Mouse (Mus musculus): Measurements from ENCODE around the gene Fcho1. TPM values are rescaled to one million over a fixed set of nuclear protein-coding genes. Genes with fewer than 3 reads are reported as not detected.
"Not testable (repeated sequence)": the region's sequence is repeated elsewhere in the genome, so short reads cannot be mapped to it uniquely, and the experiment has no call there.

Gene Fcho1
- polyA plus RNA-seq, 1 experiment: 23.3 TPM

DNA sequence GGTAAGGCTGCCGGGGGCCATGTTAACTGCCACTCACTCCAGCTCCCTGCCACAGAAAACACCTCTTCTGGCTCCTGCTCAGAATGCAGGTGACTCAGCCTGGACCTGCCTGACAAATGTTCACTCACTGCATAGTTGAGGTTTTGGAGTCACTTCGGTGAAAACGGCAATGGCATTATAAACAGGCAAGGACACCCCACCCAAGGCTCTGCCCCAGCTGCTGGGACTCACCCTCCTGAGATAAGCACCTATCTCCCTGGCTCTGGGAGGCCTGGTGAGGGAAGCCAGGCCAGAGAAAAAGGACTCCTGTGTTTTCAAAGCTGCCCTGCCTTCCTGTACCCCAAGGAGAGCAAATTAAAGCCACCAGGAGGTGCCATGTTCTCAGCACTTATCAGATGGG is 22.6 kb downstream of the Fcho1 start:
- Histone ChIP-seq H3K4me3 (replicated peaks; ENCODE audit: extremely low read depth, low read depth, low read length) (no peak overlapping the region), H3K4me1 (ENCODE audit: control insufficient read depth, insufficient read depth, low read length) (no peaks in the 10 kb centered on the region; the same call in 1 of the 2 replicates)
- WGBS: 71% methylated on average over 3 of the region's 3 CpGs
- TF ChIP-seq POLR2A (IDR thresholded peaks at IDR 0.05; ENCODE audit: borderline replicate concordance, extremely low read depth, low read depth, low read length) (no peak), CTCF (IDR thresholded peaks at IDR 0.05; ENCODE audit: insufficient read depth, low read length) (no peak)
- DNase-seq: no peak

DNA sequence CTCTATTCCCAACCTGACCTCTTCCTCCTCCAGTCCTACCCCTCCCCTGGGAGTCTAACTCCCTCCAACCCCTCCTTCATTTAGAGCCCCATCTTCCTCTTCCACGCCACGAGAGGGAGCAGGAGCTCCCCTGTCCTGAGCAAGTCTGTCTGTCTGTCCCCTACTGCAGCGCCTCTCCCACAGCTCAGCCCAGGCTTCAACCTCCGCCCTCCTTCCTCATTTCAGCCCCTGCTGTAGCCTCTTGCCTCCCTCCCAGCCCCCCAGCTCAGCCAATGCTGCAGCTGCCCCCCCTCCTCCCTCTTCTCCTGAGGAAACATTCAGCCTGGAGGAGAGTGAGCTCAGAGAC is 23.5 kb downstream of the Fcho1 start:
- 22% methylated on average over 4 of the region's 4 CpGs for WGBS
- TF ChIP-seq CTCF (IDR thresholded peaks at IDR 0.05; ENCODE audit: insufficient read depth, low read length) (peak; percentile 22; the same call in 1 of the 2 replicates), POLR2A (IDR thresholded peaks at IDR 0.05; ENCODE audit: borderline replicate concordance, extremely low read depth, low read depth, low read length) (no peak)
- Histone ChIP-seq H3K4me1 (ENCODE audit: control insufficient read depth, insufficient read depth, low read length) (no peaks in the 10 kb centered on the region; the same call in 1 of the 2 replicates), H3K4me3 (replicated peaks; ENCODE audit: extremely low read depth, low read depth, low read length) (no peak overlapping the region)
- no peak for DNase-seq

DNA sequence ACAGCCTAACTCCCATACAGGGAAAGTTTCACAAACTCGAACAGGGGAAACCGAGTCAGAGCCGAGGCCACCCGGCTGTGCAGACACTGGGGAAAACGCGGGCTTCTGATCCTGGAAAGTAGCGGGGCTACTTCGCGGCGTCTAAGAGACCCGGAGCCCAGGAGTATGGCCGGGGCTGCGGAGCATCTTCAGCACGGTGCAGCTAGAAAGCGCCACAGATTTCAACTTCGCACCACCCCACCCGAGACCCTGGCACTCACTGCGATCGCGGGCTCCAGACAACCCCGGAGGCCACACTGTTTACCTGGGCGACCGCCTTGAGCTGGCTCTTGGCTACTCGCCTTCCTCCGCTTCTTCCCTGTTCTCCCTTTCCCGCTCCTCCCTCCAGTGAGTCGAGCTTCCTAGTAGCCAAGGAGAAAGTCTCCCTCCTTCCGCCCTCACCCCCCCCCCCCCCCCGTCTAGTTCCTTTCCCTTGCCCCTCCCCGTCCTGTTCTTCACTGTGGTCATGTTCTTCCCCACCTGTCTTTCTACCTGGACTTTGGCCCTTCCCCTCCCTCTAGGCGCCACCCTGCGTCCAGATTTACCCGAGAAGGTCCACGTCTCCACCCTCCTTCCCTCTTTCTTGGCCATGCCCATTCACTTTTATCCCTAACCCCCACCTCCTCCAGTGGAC is 24.0 kb downstream of the Fcho1 start, which contains the start of gene B3gnt3:
Gene B3gnt3, minus strand, starts transcription at position 376 of the 673 bp plus-strand sequence.
- 9% methylated on average over 31 of the region's 34 CpGs for WGBS
- DNase-seq: no peak
- TF ChIP-seq POLR2A (IDR thresholded peaks at IDR 0.05; ENCODE audit: borderline replicate concordance, extremely low read depth, low read depth, low read length) (peak; percentile 20; the same call in 1 of the 2 replicates), CTCF (IDR thresholded peaks at IDR 0.05; ENCODE audit: insufficient read depth, low read length) (no peak)
- Histone ChIP-seq H3K4me3 (replicated peaks; ENCODE audit: extremely low read depth, low read depth, low read length) (peak within 1 kb of the TSS; percentile 53), H3K4me1 (ENCODE audit: control insufficient read depth, insufficient read depth, low read length) (no peaks in the 10 kb centered on the region; the same call in 1 of the 2 replicates)

DNA sequence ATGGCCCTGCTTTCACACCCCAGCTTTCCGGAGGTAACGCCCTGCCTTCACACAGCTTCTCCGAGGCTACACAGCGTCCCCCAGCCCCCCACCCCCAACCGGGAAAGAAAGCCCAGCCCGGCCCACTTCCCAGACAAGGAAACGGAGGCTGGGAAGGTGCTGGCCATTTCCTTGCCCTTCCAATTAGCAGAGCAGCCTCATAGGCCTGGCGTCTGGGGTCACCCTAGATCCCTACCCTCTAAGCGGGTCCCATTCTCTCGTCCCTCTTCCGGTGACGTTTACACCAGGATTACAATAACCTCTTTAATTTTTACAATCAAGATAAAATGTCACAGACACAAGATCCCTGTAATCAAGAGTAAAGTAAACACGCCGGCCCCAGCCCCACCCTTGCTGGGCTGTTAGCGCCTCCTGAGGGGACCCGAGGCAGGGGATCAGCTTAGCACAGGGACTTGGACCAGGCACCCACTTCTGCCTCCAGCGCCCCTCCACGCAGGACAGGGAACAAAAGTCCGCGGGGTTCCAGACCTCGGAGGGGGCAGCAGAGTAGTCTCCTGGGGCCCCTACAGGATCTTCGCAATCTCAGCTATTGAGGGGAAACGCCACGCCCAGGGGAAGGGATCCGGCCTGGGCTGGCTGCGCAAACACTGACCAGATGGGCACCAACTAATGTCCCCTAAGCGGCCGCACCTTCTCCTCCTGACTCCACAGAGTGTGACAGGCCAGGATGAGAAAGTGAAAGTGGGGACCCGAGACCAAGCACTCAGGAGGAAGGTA is 24.8 kb downstream of the Fcho1 start:
- DNase-seq: peak; percentile 33
- Histone ChIP-seq H3K4me1 (ENCODE audit: control insufficient read depth, insufficient read depth, low read length) (no peaks in the 10 kb centered on the region; the same call in 1 of the 2 replicates), H3K4me3 (replicated peaks; ENCODE audit: extremely low read depth, low read depth, low read length) (peak overlapping the region; percentile 53)
- TF ChIP-seq CTCF (IDR thresholded peaks at IDR 0.05; ENCODE audit: insufficient read depth, low read length) (no peak), POLR2A (IDR thresholded peaks at IDR 0.05; ENCODE audit: borderline replicate concordance, extremely low read depth, low read depth, low read length) (no peak)
- WGBS: 8% methylated on average over 29 of the region's 29 CpGs

DNA sequence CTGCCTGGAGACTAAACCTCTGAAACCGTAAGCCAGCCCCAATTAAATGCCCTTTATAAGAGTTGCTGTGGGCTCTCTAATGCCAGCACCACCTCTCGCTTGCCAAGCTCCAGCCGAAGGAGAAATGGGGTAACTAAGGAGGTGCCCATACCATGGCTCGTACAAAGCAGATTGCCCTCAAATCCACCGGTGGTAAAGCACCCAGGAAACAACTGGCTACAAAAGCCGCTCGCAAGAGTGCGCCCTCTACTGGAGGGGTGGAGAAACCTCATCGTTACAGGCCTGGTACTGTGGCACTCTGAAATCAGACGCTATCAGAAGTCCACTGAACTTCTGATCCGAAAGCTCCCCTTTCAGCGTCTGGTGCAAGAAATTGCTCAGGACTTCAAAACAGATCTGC is 30.1 kb downstream of the Fcho1 start:
- H3K4me1 ChIP-seq (ENCODE audit: control insufficient read depth, insufficient read depth, low read length); H3K4me3 ChIP-seq (replicated peaks; ENCODE audit: extremely low read depth, low read depth, low read length); DNase-seq: not testable (repeated sequence)
- 72% methylated on average over 12 of the region's 12 CpGs for WGBS
- 0 out of 2 replicates have a peak, but pooled peaks have one; percentile 7 for TF ChIP-seq CTCF (IDR thresholded peaks at IDR 0.05; ENCODE audit: insufficient read depth, low read length)

DNA sequence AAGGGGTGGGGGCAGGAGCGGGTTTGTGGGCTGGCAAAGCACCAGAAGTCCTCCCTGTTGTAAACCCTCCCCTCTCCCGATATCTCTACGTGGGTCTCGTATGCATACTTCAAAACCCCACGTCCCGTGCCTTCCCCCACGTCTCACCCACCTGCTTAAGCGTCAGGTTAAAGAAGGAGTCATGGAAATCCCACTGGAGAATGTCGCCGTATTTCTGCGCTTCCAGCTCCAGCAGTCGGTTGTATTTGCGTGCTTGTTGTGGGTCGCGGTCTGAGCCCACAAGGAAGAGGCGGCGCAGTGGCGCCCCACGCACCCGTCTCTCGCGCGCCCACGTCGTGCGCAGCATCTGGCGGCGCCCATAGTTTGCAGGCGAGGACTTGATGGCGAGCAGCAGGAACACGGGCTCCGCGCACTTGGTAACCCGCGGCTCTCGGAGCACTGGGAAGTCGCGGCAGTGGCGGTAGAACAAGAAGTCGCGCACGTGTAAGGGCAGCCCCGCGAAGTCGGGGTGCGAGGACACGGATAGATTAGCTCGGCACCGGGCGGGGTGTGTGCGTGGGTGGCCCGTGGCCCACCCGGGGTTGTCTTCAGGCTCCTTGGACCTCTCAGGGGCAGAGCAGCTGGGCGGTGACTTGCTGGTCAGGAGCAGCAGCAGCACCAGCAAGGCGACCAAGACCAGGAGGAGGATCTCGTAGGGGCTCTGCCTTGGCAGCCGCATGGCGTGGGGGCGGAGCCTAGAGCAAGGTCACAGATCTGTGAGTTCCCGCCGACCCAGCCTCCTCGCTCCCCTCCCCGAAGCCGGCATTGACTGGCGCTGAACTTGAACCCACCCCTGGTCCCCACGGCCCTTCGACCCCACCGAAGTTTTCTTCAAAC is 32.1 kb downstream of the Fcho1 start:
- H3K4me3 ChIP-seq (replicated peaks; ENCODE audit: extremely low read depth, low read depth, low read length): no peak overlapping the region
- no peak for DNase-seq
- TF ChIP-seq POLR2A (IDR thresholded peaks at IDR 0.05; ENCODE audit: borderline replicate concordance, extremely low read depth, low read depth, low read length): no peak
- WGBS: 25% methylated on average over 68 of the region's 68 CpGs
- no peaks in the 10 kb centered on the region for H3K4me1 ChIP-seq (ENCODE audit: control insufficient read depth, insufficient read depth, low read length)

DNA sequence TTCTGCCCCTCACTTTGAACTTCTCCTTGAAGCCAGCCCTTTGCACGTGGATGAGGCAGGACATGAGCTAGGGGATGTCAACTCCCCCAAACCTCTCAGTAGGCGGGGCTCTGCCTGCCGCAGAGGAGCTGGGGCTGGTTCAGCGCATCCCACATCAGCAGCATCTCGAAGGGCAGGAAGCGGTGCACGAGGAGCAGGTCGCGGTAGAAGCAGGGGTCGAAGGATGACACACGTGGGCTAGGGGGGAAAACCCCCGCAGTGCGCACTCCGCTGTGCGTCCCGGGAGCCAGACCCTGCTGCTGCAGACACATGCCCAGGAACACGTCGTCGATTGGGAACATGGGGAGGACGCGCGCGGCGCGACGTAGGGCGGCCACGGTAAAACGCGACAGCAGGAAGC is 33.0 kb downstream of the Fcho1 start:
- no peak for TF ChIP-seq CTCF (IDR thresholded peaks at IDR 0.05; ENCODE audit: insufficient read depth, low read length)
- TF ChIP-seq POLR2A (IDR thresholded peaks at IDR 0.05; ENCODE audit: borderline replicate concordance, extremely low read depth, low read depth, low read length): no peak
- no peaks in the 10 kb centered on the region for H3K4me1 ChIP-seq (ENCODE audit: control insufficient read depth, insufficient read depth, low read length)
- WGBS: 21% methylated on average over 30 of the region's 30 CpGs
- no peak for DNase-seq
- no peak overlapping the region for H3K4me3 ChIP-seq (replicated peaks; ENCODE audit: extremely low read depth, low read depth, low read length)

DNA sequence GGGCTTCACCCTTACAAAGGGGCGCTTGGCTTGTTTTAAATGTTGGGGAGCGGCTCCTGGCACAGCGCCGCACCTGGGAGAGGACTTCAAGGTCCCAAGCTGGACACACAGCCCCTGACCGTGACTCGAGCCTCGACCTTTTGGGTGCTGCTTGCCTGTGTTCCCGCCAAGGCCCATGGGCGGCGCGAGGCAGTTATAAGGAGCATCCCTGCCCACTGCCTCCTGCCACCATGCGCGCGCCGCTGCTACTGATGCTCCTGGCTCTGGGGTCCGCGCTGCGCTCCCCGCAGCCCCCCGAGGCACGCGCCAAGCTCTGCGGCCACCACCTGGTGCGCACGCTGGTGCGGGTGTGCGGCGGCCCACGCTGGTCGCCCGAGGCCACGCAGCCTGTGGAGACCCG is 36.5 kb downstream of the Fcho1 start, which contains the start of gene Insl3:
Gene Insl3, plus strand, starts transcription at position 187 of the 400 bp plus-strand sequence.
- 32% methylated on average over 33 of the region's 33 CpGs for WGBS
- TF ChIP-seq CTCF (IDR thresholded peaks at IDR 0.05; ENCODE audit: insufficient read depth, low read length) (no peak), POLR2A (IDR thresholded peaks at IDR 0.05; ENCODE audit: borderline replicate concordance, extremely low read depth, low read depth, low read length) (no peak)
- H3K4me3 ChIP-seq (replicated peaks; ENCODE audit: extremely low read depth, low read depth, low read length): no peak within 1 kb of the TSS
- peaks cover 3% of the 10 kb centered on the region for H3K4me1 ChIP-seq (ENCODE audit: control insufficient read depth, insufficient read depth, low read length)
- no peak for DNase-seq

DNA sequence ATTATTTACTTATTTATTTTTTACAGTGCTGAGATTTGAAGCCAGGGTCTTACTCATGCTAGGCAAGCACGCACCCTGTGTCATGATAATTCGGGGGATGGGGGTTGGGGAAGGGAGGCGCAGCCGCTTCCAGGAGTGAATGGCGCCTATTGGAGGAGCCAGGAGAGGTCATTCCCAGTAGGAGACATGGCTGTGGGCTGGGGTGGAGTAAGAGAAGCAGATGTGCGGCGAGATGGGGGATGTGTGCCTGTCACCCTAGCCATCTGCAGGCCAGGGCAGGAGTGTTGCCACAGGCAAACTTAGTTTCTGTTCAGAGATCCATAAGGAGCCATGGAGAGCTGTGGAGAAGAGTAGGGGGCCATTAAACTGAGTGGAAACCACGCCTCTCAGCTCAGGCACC is 37.9 kb downstream of the Fcho1 start:
- H3K4me3 ChIP-seq (replicated peaks; ENCODE audit: extremely low read depth, low read depth, low read length): no peak overlapping the region
- WGBS: 49% methylated on average over 8 of the region's 8 CpGs
- TF ChIP-seq CTCF (IDR thresholded peaks at IDR 0.05; ENCODE audit: insufficient read depth, low read length) (no peak), POLR2A (IDR thresholded peaks at IDR 0.05; ENCODE audit: borderline replicate concordance, extremely low read depth, low read depth, low read length) (no peak)
- H3K4me1 ChIP-seq (ENCODE audit: control insufficient read depth, insufficient read depth, low read length): peaks cover 3% of the 10 kb centered on the region
- no peak for DNase-seq

Data from lung, adult 2 months (tissue).